Mouse (Mus musculus) monocyte, adult 5-6 weeks (primary cell): ENCODE measurements around the gene Gcnt4. TPM values are rescaled to one million over a fixed set of nuclear protein-coding genes. Genes with fewer than 3 reads are reported as not detected.
"Not testable (repeated sequence)": the region's sequence is repeated elsewhere in the genome, so short reads cannot be mapped to it uniquely, and the experiment has no call there.

ENCODE experiments used
- ATAC-seq: fragments of 153-309, 156-312 bp; replicated peaks from 2 replicates; pipeline ENCODE4 v1.8.0; 2017; ENCODE audit warnings: mild to moderate bottlenecking; ENCODE audit not compliant: low TSS enrichment, insufficient number of reproducible peaks, severe bottlenecking, poor library complexity, low FRiP score
- total RNA-seq: library from RNA; stranded (forward); fragments of 200-1000, 200-491, 200-594 nt; gene quantifications from 3 replicates; pipeline ENCODE4 v1.2.3, GENCODE M21; 2017

The Gcnt4 gene
- total RNA-seq = not detected in 3 replicates

GRCm38 (mm10) chr13:96923999-96924961 is at the start of gene Gcnt4:
Gene Gcnt4 (plus strand): TSS chr13:96924689.
- ATAC-seq = peak; percentile 37

GRCm38 (mm10) chr13:96878220-96879057 is 46.0 kb upstream of the Gcnt4 start:
- no peak for ATAC-seq

GRCm38 (mm10) chr13:96884534-96884933 is 40.0 kb upstream of the Gcnt4 start:
- ATAC-seq = no peak

GRCm38 (mm10) chr13:96889985-96890384 is 34.5 kb upstream of the Gcnt4 start:
- no peak for ATAC-seq

GRCm38 (mm10) chr13:96895144-96895543 is 29.3 kb upstream of the Gcnt4 start:
- ATAC-seq = no peak

GRCm38 (mm10) chr13:96906717-96907116 is 17.8 kb upstream of the Gcnt4 start:
- ATAC-seq = no peak

- ATAC-seq = no peak
Measured at GRCm38 (mm10) chr13:96911202-96911601, 13.3 kb upstream of the Gcnt4 start.

GRCm38 (mm10) chr13:96923134-96923533 is 1.4 kb upstream of the Gcnt4 start:
- not testable (repeated sequence) for ATAC-seq

GRCm38 (mm10) chr13:96924985-96925745 is 676 bp downstream of the Gcnt4 start:
- ATAC-seq = no peak

GRCm38 (mm10) chr13:96925991-96926725 is 1.7 kb downstream of the Gcnt4 start:
- no peak for ATAC-seq

GRCm38 (mm10) chr13:96927781-96928180 is 3.3 kb downstream of the Gcnt4 start:
- ATAC-seq = no peak

GRCm38 (mm10) chr13:96928432-96929039 is 4.0 kb downstream of the Gcnt4 start:
- no peak for ATAC-seq

GRCm38 (mm10) chr13:96932745-96933144 is 8.3 kb downstream of the Gcnt4 start:
- ATAC-seq = no peak

- no peak for ATAC-seq
Measured at GRCm38 (mm10) chr13:96933367-96933766, 8.9 kb downstream of the Gcnt4 start.

GRCm38 (mm10) chr13:96936173-96936777 is 11.8 kb downstream of the Gcnt4 start:
- no peak for ATAC-seq

- no peak for ATAC-seq
Measured at GRCm38 (mm10) chr13:96937059-96937558, 12.6 kb downstream of the Gcnt4 start.

GRCm38 (mm10) chr13:96939680-96940079 is 15.2 kb downstream of the Gcnt4 start:
- ATAC-seq = no peak
